Mouse (Mus musculus): ENCODE data around the gene Dnajb11. TPM values are rescaled to one million over a fixed set of nuclear protein-coding genes. Genes with fewer than 3 reads are reported as not detected.

The Dnajb11 gene
- polyA plus RNA-seq (2012; rRNA removed; ENCODE audit: low replicate concordance): 13.3 and 17.3 TPM in 2 replicates

GRCm38 (mm10) chr16:22857431-22858113 is at the start of gene Dnajb11, which contains the start of gene Tbccd1:
TSS of gene Dnajb11 (plus strand) at chr16:22857845.
TSS of gene Tbccd1 (minus strand) at chr16:22857669.

GRCm38 (mm10) chr16:22811477-22811876 is 46.2 kb upstream of the Dnajb11 start, which contains the start of gene Crygs:
TSS of gene Crygs (minus strand) at chr16:22811577.

GRCm38 (mm10) chr16:22890683-22891510 is 33.3 kb downstream of the Dnajb11 start, which contains the start of gene Ahsg:
TSS of gene Ahsg (plus strand) at chr16:22891277.

GRCm38 (mm10) chr16:22918034-22918433 is 60.4 kb downstream of the Dnajb11 start, which contains the start of gene Fetub:
TSS of gene Fetub (plus strand) at chr16:22918334.

Other genes with a start within 250 kb of the Dnajb11 start
- 0.30 and 0.54 TPM in 2 replicates for gene Dgkg, start 200.6 kb upstream of the Dnajb11 start, polyA plus RNA-seq (2012; rRNA removed; ENCODE audit: low replicate concordance)
- not detected in 2 replicates for gene Crygs, start 46.3 kb upstream of the Dnajb11 start, polyA plus RNA-seq (2012; rRNA removed; ENCODE audit: low replicate concordance)
- 17.4 and 19.5 TPM in 2 replicates for gene Tbccd1, start 176 bp upstream of the Dnajb11 start, polyA plus RNA-seq (2012; rRNA removed; ENCODE audit: low replicate concordance)
- 4.6 and 4.9 TPM in 2 replicates for gene Ahsg, start 33.4 kb downstream of the Dnajb11 start, polyA plus RNA-seq (2012; rRNA removed; ENCODE audit: low replicate concordance)
- gene Fetub, start 60.5 kb downstream of the Dnajb11 start, polyA plus RNA-seq (2012; rRNA removed; ENCODE audit: low replicate concordance): 0.32 TPM in 2 replicates
- gene Hrg, start 93.2 kb downstream of the Dnajb11 start, polyA plus RNA-seq (2012; rRNA removed; ENCODE audit: low replicate concordance): 0.22 TPM in 1 of 2 replicates, not detected in the other
- gene Kng2, start 171.6 kb downstream of the Dnajb11 start, polyA plus RNA-seq (2012; rRNA removed; ENCODE audit: low replicate concordance): 2.1 and 9.5 TPM in 2 replicates
- 0.23 and 0.27 TPM in 2 replicates for gene Kng1, start 200.0 kb downstream of the Dnajb11 start, polyA plus RNA-seq (2012; rRNA removed; ENCODE audit: low replicate concordance)
- 156 and 191 TPM in 2 replicates for gene Eif4a2, start 249.6 kb downstream of the Dnajb11 start, polyA plus RNA-seq (2012; rRNA removed; ENCODE audit: low replicate concordance)

Measured in subcutaneous adipose tissue, adult 2 months (tissue).